Mouse (Mus musculus): ENCODE measurements around the gene Gm28961. TPM values are rescaled to one million over a fixed set of nuclear protein-coding genes. Genes with fewer than 3 reads are reported as not detected.

Gene Gm28961
- not detected in 2 replicates for polyA plus RNA-seq (2012; rRNA removed; ENCODE audit: low replicate concordance)

GRCm38 (mm10) chrY:57705397-57705796 is at the start of gene Gm28961:
Gene Gm28961, plus strand, starts transcription at chrY:57705697.

Other genes starting within 250 kb of the Gm28961 start
- gene Gm21943, start 172.0 kb upstream of the Gm28961 start, polyA plus RNA-seq (2012; rRNA removed; ENCODE audit: low replicate concordance), result not detected in 2 replicates

All from subcutaneous adipose tissue, adult 2 months (tissue).